Mouse (Mus musculus) heart, embryonic 15.5 days (tissue): ENCODE measurements around the gene Ankle1. TPM values are rescaled to one million over a fixed set of nuclear protein-coding genes. Genes with fewer than 3 reads are reported as not detected.
"Not testable (repeated sequence)": the region's sequence is repeated elsewhere in the genome, so short reads cannot be mapped to it uniquely, and the experiment has no call there.

Experiments used
- ATAC-seq: fragments of 200-750 bp; cut with Nextera tagmentation; replicated peaks from 2 replicates; pipeline ENCODE4 v1.8.0; 2017; ENCODE audit warnings: low read depth, moderate TSS enrichment; ENCODE audit not compliant: insufficient number of reproducible peaks, insufficient read depth, low FRiP score
- H3K27ac ChIP-seq: fragments of 300-500 bp; sonication (generic); 2 replicates; pipeline ENCODE4 v1.5.1; 2015; ENCODE audit warnings: mild to moderate bottlenecking, inconsistent platforms
- H3K27me3 ChIP-seq: fragments of 300-500 bp; sonication (generic); 2 replicates; pipeline ENCODE4 v1.6.1; 2015; ENCODE audit warnings: inconsistent platforms
- H3K36me3 ChIP-seq: fragments of 300-500 bp; sonication (generic); 2 replicates; pipeline ENCODE4 v1.6.1; 2015; ENCODE audit warnings: mild to moderate bottlenecking, inconsistent platforms
- H3K4me1 ChIP-seq: fragments of 300-500 bp; sonication (generic); replicated peaks from 2 replicates; pipeline ENCODE4 v1.6.1; 2015; ENCODE audit warnings: inconsistent platforms
- H3K4me2 ChIP-seq: fragments of 300-500 bp; sonication (generic); 2 replicates; pipeline ENCODE4 v1.6.1; 2015; ENCODE audit warnings: inconsistent platforms, mild to moderate bottlenecking, moderate library complexity
- H3K4me3 ChIP-seq: fragments of 300-500 bp; sonication (generic); 2 replicates; pipeline ENCODE4 v1.5.1; 2015; ENCODE audit warnings: mild to moderate bottlenecking, inconsistent platforms
- H3K9ac ChIP-seq: fragments of 300-500 bp; sonication (generic); 2 replicates; pipeline ENCODE4 v1.6.1; 2015; ENCODE audit warnings: mild to moderate bottlenecking, inconsistent platforms
- H3K9me3 ChIP-seq: fragments of 300-500 bp; sonication (generic); replicated peaks from 2 replicates; pipeline ENCODE4 v1.6.1; 2016; ENCODE audit warnings: inconsistent platforms
- WGBS: fragments of 180-500 bp; shearing (Covaris S2); methylation state at CpG from one replicate; pipeline ENCODE4 v1.1.7; 2015; ENCODE audit warnings: mixed read lengths; 5-methylcytosine and 5-hydroxymethylcytosine counted together
- polyA plus RNA-seq: library from polyadenylated mRNA; unstranded; fragments of >200 nt; fragmentation: Nextera tagmentation; extraction: Ambion mirVana; gene quantifications from 2 replicates; pipeline ENCODE4 v1.2.1, GENCODE M21; 2015

Gene Ankle1
- polyA plus RNA-seq, 1 experiment from 2014 or later, result 23.0 TPM

GRCm38 (mm10) chr8:71422121-71422520 is 16.3 kb downstream of the Ankle1 start:
- Histone ChIP-seq H3K4me1 (no peaks in the 10 kb centered on the region), H3K9ac (no peak overlapping the region), H3K9me3 (no peaks in the 10 kb centered on the region), H3K4me2 (no peak overlapping the region), H3K4me3 (no peak overlapping the region), H3K36me3 (no peaks in the 10 kb centered on the region), H3K27ac (no peak overlapping the region), H3K27me3 (no peaks in the 10 kb centered on the region)
- ATAC-seq, result no peak

- H3K27ac ChIP-seq, H3K4me1 ChIP-seq, H3K9me3 ChIP-seq, ATAC-seq, H3K4me2 ChIP-seq, H3K4me3 ChIP-seq, H3K36me3 ChIP-seq, H3K9ac ChIP-seq, H3K27me3 ChIP-seq: not testable (repeated sequence)
- WGBS, result 58% methylated on average over 1 of the region's 1 CpGs
These were observed 27.1 kb downstream of the Ankle1 start for GRCm38 (mm10) chr8:71432935-71433334.

GRCm38 (mm10) chr8:71437041-71437440 is 31.2 kb downstream of the Ankle1 start:
- no peak overlapping the region for H3K9ac ChIP-seq
- WGBS, result 42% methylated on average over 3 of the region's 3 CpGs
- H3K4me2 ChIP-seq, result no peak overlapping the region
- peaks cover 2% of the 10 kb centered on the region; the same call in 1 of the 2 replicates for H3K9me3 ChIP-seq
- H3K36me3 ChIP-seq, result no peaks in the 10 kb centered on the region
- peaks cover 3% of the 10 kb centered on the region for H3K27me3 ChIP-seq
- ATAC-seq, result no peak
- H3K4me3 ChIP-seq, result no peak overlapping the region
- no peaks in the 10 kb centered on the region for H3K4me1 ChIP-seq
- no peak overlapping the region for H3K27ac ChIP-seq

- Histone ChIP-seq H3K27ac (no peak overlapping the region), H3K9me3 (no peaks in the 10 kb centered on the region), H3K4me2 (no peak overlapping the region), H3K4me1 (no peaks in the 10 kb centered on the region), H3K36me3 (no peaks in the 10 kb centered on the region), H3K4me3 (no peak overlapping the region), H3K9ac (no peak overlapping the region), H3K27me3 (peaks cover 23% of the 10 kb centered on the region)
- under 1% methylated on average over 7 of the region's 7 CpGs for WGBS
- ATAC-seq, result no peak
These were observed 35.6 kb downstream of the Ankle1 start for GRCm38 (mm10) chr8:71441404-71441803.

- Histone ChIP-seq H3K4me2 (no peak overlapping the region), H3K27ac (no peak overlapping the region), H3K9me3 (no peaks in the 10 kb centered on the region), H3K36me3 (no peaks in the 10 kb centered on the region), H3K27me3 (peaks cover 23% of the 10 kb centered on the region), H3K9ac (no peak overlapping the region), H3K4me1 (no peaks in the 10 kb centered on the region), H3K4me3 (no peak overlapping the region)
- 72% methylated on average over 7 of the region's 7 CpGs for WGBS
- no peak for ATAC-seq
These were observed 39.3 kb downstream of the Ankle1 start for GRCm38 (mm10) chr8:71445096-71445495.

- Histone ChIP-seq H3K27ac (no peak overlapping the region), H3K27me3 (no peaks in the 10 kb centered on the region; the same call in 1 of the 2 replicates), H3K4me2 (no peak overlapping the region), H3K9ac (no peak overlapping the region), H3K36me3 (no peaks in the 10 kb centered on the region), H3K4me1 (no peaks in the 10 kb centered on the region), H3K4me3 (no peak overlapping the region), H3K9me3 (no peaks in the 10 kb centered on the region)
- 61% methylated on average over 4 of the region's 4 CpGs for WGBS
- no peak for ATAC-seq
These were observed 45.5 kb downstream of the Ankle1 start for GRCm38 (mm10) chr8:71451337-71451736.

GRCm38 (mm10) chr8:71451777-71452176 is 46.0 kb downstream of the Ankle1 start:
- Histone ChIP-seq H3K4me3 (no peak overlapping the region), H3K4me1 (no peaks in the 10 kb centered on the region), H3K4me2 (no peak overlapping the region), H3K9ac (no peak overlapping the region), H3K27ac (no peak overlapping the region), H3K36me3 (peaks cover under 1% of the 10 kb centered on the region; the same call in 1 of the 2 replicates), H3K27me3 (no peaks in the 10 kb centered on the region; the same call in 1 of the 2 replicates), H3K9me3 (no peaks in the 10 kb centered on the region)
- 47% methylated on average over 11 of the region's 11 CpGs for WGBS
- ATAC-seq, result no peak

GRCm38 (mm10) chr8:71452669-71453068 is 46.9 kb downstream of the Ankle1 start:
- Histone ChIP-seq H3K36me3 (peaks cover 4% of the 10 kb centered on the region; the same call in 1 of the 2 replicates), H3K27me3 (no peaks in the 10 kb centered on the region; the same call in 1 of the 2 replicates), H3K4me1 (no peaks in the 10 kb centered on the region), H3K27ac (no peak overlapping the region), H3K4me2 (no peak overlapping the region), H3K9me3 (no peaks in the 10 kb centered on the region), H3K4me3 (no peak overlapping the region), H3K9ac (no peak overlapping the region)
- WGBS, result 57% methylated on average over 2 of the region's 2 CpGs
- ATAC-seq, result no peak

GRCm38 (mm10) chr8:71454668-71455067 is 48.9 kb downstream of the Ankle1 start:
- ATAC-seq, result no peak
- Histone ChIP-seq H3K27ac (no peak overlapping the region), H3K9me3 (no peaks in the 10 kb centered on the region), H3K27me3 (no peaks in the 10 kb centered on the region; the same call in 1 of the 2 replicates), H3K4me1 (no peaks in the 10 kb centered on the region), H3K36me3 (peaks cover 7% of the 10 kb centered on the region; the same call in 1 of the 2 replicates), H3K4me2 (no peak overlapping the region), H3K9ac (no peak overlapping the region), H3K4me3 (no peak overlapping the region)
- 73% methylated on average over 8 of the region's 8 CpGs for WGBS

GRCm38 (mm10) chr8:71456906-71457305 is 51.1 kb downstream of the Ankle1 start:
- H3K4me2 ChIP-seq, result no peak overlapping the region
- H3K4me1 ChIP-seq, result 0 out of 2 replicates have a peak, but pooled peaks cover 3% of the 10 kb centered on the region
- no peak overlapping the region for H3K4me3 ChIP-seq
- 42% methylated on average over 22 of the region's 22 CpGs for WGBS
- no peaks in the 10 kb centered on the region; the same call in 1 of the 2 replicates for H3K27me3 ChIP-seq
- no peak overlapping the region for H3K27ac ChIP-seq
- ATAC-seq, result no peak
- no peaks in the 10 kb centered on the region for H3K9me3 ChIP-seq
- no peak overlapping the region for H3K9ac ChIP-seq
- H3K36me3 ChIP-seq, result peaks cover 15% of the 10 kb centered on the region

- H3K4me2 ChIP-seq, result no peak overlapping the region
- H3K9ac ChIP-seq, result no peak overlapping the region
- WGBS, result 77% methylated on average over 20 of the region's 20 CpGs
- no peak overlapping the region for H3K4me3 ChIP-seq
- peaks cover 15% of the 10 kb centered on the region for H3K36me3 ChIP-seq
- H3K27me3 ChIP-seq, result no peaks in the 10 kb centered on the region; the same call in 1 of the 2 replicates
- H3K9me3 ChIP-seq, result no peaks in the 10 kb centered on the region
- peaks cover 10% of the 10 kb centered on the region for H3K4me1 ChIP-seq
- H3K27ac ChIP-seq, result no peak overlapping the region
- no peak for ATAC-seq
These were observed 52.0 kb downstream of the Ankle1 start for GRCm38 (mm10) chr8:71457659-71458270.
